Mouse (Mus musculus) intestine, embryonic 16.5 days (tissue): ENCODE measurements at regions not wholly inside any gene's neighbourhood (a gene's known extent, or its start where the extent isn't known, plus 50 kb on each side); places are given as distances from the start of the nearest gene placed in this dataset.

Source experiments
- ATAC-seq: fragments of 200-750 bp; cut with Nextera tagmentation; 2 replicates; pipeline ENCODE4 v1.8.0; 2017; ENCODE audit warnings: moderate TSS enrichment, moderate library complexity
- H3K27ac ChIP-seq: fragments of 300-500 bp; sonication (generic); 2 replicates; pipeline ENCODE4 v1.5.1; 2014; ENCODE audit warnings: mild to moderate bottlenecking, low read length
- H3K27me3 ChIP-seq: fragments of 300-500 bp; sonication (generic); replicated peaks from 2 replicates; pipeline ENCODE4 v1.6.1; 2014; ENCODE audit warnings: low read length, control low read depth, mixed read lengths; ENCODE audit not compliant: control insufficient read depth, insufficient read depth
- H3K36me3 ChIP-seq: fragments of 300-500 bp; sonication (generic); 2 replicates; pipeline ENCODE4 v1.6.1; 2014; ENCODE audit warnings: low read length, control low read depth; ENCODE audit not compliant: control insufficient read depth, insufficient read depth
- H3K4me1 ChIP-seq: fragments of 300-500 bp; sonication (generic); 2 replicates; pipeline ENCODE4 v1.6.1; 2014; ENCODE audit warnings: low read length, control low read depth, mixed read lengths; ENCODE audit not compliant: control insufficient read depth, insufficient read depth
- H3K4me2 ChIP-seq: fragments of 300-500 bp; sonication (generic); 2 replicates; pipeline ENCODE4 v1.6.1; 2014; ENCODE audit warnings: low read depth, low read length, control low read depth
- H3K4me3 ChIP-seq: fragments of 300-500 bp; sonication (generic); 2 replicates; pipeline ENCODE4 v1.5.1; 2014; ENCODE audit warnings: mild to moderate bottlenecking, low read length
- H3K9ac ChIP-seq: fragments of 300-500 bp; sonication (generic); 2 replicates; pipeline ENCODE4 v1.6.1; 2014; ENCODE audit warnings: low read depth, low read length
- H3K9me3 ChIP-seq: fragments of 300-500 bp; sonication (generic); 2 replicates; pipeline ENCODE4 v1.6.1; 2016; ENCODE audit warnings: low read length, control low read depth; ENCODE audit not compliant: control insufficient read depth
- WGBS: fragments of 180-500 bp; shearing (Covaris S2); extraction: QIAGEN DNeasy Blood & Tissue Kit; methylation state at CpG from one replicate; pipeline ENCODE4 v1.1.7; 2014; 5-methylcytosine and 5-hydroxymethylcytosine counted together

DNA sequence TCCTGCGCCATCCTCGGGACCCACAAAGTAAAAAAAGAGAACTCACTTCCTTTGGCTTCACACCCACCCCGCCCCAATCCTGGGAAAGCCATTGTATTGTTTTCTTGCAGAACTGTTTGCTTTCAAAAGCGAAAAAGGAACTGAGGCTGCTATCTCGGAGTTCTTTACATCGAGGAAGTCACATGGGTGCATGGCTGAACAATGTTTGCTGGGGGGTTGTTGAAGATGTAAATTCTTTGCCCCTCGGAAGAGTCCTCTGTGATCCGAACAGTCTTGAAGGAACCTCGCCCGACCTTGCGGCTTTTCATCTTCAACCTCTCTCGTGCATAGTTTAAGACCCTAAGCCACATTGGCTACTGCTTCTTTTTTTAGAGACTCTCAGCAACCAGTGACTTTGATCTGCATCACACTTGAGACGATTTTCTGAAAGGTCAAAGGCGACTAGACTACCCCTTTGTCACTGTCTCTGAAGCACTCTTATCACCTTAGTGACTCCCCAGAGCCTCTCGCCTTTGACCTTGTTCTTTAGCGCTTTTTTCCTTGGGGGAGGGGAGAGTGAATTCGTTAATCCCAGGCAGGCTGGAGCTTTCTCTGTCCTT, 197.9 kb downstream of the Dusp6 start:
- peaks cover 8% of the 10 kb centered on the region for H3K4me1 ChIP-seq

DNA sequence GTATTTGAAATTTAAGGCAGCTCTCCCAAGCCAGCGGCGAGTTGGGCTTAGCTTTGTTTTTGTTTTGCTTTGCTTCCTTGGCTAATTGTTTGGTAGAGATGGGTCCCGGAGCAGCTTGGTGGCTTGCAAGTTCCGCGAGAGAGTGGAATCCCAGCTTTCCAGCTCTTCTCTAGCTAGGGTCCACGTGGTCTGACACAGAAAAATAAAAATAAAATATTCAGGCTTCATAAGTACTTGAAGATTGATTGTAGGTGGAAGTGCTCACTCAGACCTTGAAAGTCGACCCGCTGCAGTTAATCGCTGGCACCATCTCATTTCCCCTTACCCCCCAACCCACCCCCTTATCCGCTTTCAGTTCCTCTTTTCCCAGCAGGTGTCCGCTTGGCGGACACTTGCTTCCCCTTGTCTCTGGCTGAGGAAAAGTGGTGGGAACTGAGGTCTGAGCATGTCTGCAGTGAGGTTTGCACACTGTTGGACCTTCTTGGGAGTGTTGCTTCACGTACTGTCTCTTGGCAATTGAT, 198.5 kb downstream of the Dusp6 start:
- H3K9ac ChIP-seq: peak overlapping the region; percentile 58
- ATAC-seq: peak; percentile 67
- WGBS: 5% methylated on average over 13 of the region's 13 CpGs

More for the DNA sequence above, 197.9 kb downstream of the Dusp6 start:
- Histone ChIP-seq H3K27me3 (no peaks in the 10 kb centered on the region), H3K9ac (peak overlapping the region; percentile 58), H3K36me3 (no peaks in the 10 kb centered on the region), H3K9me3 (no peaks in the 10 kb centered on the region), H3K27ac (peak overlapping the region; percentile 69), H3K4me3 (peak overlapping the region; percentile 46), H3K4me2 (peak overlapping the region; percentile 75)
- ATAC-seq: peak; percentile 54
- WGBS: 7% methylated on average over 17 of the region's 17 CpGs

DNA sequence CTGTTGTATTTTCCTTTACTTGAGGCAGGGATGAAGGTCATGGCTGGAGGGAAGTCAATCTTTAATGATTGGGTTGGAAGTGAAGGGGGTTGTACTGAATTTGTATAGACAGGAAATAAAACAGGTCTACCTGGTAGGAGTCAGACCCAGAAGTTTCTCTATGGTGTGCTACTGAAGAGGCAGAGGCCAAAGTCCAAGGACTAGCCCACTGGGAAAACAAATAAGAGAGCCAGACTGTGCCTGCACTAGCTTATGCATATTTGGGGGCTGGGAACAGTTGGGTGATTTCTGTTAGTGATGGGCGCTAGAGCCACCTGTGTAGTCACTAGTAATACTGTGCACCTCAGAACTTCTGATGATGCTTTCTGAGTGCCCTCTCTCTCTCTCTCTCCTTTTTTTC, 203.7 kb downstream of the Dusp6 start:
- H3K4me3 ChIP-seq: no peak overlapping the region
- no peaks in the 10 kb centered on the region for H3K4me1 ChIP-seq
- no peaks in the 10 kb centered on the region for H3K9me3 ChIP-seq
- WGBS: 93% methylated on average over 1 of the region's 1 CpGs
- no peak overlapping the region for H3K4me2 ChIP-seq
- 0 out of 2 replicates have a peak, but pooled peaks have one; percentile 26 for ATAC-seq
- no peak overlapping the region for H3K27ac ChIP-seq
- H3K9ac ChIP-seq: no peak overlapping the region
- no peaks in the 10 kb centered on the region for H3K27me3 ChIP-seq
- H3K36me3 ChIP-seq: no peaks in the 10 kb centered on the region

More for the DNA sequence above, 198.5 kb downstream of the Dusp6 start:
- Histone ChIP-seq H3K27ac (peak overlapping the region; percentile 69), H3K27me3 (no peaks in the 10 kb centered on the region), H3K4me2 (peak overlapping the region; percentile 75), H3K4me1 (peaks cover 8% of the 10 kb centered on the region), H3K9me3 (no peaks in the 10 kb centered on the region), H3K36me3 (no peaks in the 10 kb centered on the region), H3K4me3 (peak overlapping the region; percentile 46)

DNA sequence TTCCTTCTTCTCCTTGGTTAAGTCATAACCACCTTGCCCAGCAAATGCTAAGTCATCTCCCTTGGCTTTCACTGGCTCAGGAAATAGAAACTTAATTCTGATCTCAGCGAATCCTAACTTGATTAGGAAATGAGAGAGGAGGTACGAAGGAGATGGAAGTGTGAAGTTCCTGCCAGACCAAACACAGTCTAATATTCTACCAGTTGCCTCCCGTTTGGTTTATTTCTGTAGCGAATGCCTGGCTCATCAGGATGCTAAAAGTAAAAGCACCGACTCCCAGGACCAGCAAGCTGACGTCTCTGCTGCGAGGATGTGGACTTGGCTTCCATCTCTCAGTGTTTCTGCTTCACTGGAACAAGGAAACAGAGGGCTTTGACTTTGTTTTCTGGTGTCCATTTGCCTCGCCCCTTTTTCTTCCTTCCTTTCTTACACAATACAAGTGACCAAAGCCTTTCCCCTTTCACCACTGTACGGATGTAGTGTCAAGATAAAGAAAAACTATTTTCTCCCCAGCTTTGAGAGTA, 204.3 kb downstream of the Dusp6 start:
- no peak overlapping the region for H3K9ac ChIP-seq
- H3K4me1 ChIP-seq: no peaks in the 10 kb centered on the region
- 0 out of 2 replicates have a peak overlapping the region, but pooled peaks have one; percentile 5 for H3K27ac ChIP-seq
- H3K4me3 ChIP-seq: no peak overlapping the region
- no peak overlapping the region for H3K4me2 ChIP-seq
- H3K9me3 ChIP-seq: no peaks in the 10 kb centered on the region
- no peaks in the 10 kb centered on the region for H3K36me3 ChIP-seq
- ATAC-seq: no peak
- no peaks in the 10 kb centered on the region for H3K27me3 ChIP-seq
- 69% methylated on average over 9 of the region's 9 CpGs for WGBS

DNA sequence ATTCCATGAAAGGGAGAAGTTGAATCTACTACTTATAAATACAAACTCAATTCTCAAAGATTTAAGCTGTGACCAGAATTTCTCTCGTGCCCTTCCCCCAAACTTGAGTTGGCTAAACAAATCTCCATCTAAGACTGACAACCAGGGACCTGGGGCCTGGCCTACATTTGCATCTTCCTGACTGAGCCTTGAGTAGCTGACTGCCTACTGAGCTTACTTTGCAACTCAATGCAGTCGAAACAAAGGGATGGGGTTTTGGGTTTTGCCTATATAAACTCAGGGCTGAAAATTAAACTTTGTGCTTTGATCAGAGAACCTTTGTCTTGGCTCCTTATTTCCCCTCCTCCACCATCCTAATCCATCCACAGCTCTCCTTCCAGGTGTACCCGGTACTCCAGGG, 205.9 kb downstream of the Dusp6 start:
- no peak overlapping the region for H3K27ac ChIP-seq
- no peaks in the 10 kb centered on the region for H3K4me1 ChIP-seq
- WGBS: 55% methylated on average over 3 of the region's 3 CpGs
- no peaks in the 10 kb centered on the region for H3K36me3 ChIP-seq
- no peak for ATAC-seq
- no peaks in the 10 kb centered on the region for H3K9me3 ChIP-seq
- no peaks in the 10 kb centered on the region for H3K27me3 ChIP-seq
- no peak overlapping the region for H3K4me2 ChIP-seq
- no peak overlapping the region for H3K9ac ChIP-seq
- H3K4me3 ChIP-seq: no peak overlapping the region

DNA sequence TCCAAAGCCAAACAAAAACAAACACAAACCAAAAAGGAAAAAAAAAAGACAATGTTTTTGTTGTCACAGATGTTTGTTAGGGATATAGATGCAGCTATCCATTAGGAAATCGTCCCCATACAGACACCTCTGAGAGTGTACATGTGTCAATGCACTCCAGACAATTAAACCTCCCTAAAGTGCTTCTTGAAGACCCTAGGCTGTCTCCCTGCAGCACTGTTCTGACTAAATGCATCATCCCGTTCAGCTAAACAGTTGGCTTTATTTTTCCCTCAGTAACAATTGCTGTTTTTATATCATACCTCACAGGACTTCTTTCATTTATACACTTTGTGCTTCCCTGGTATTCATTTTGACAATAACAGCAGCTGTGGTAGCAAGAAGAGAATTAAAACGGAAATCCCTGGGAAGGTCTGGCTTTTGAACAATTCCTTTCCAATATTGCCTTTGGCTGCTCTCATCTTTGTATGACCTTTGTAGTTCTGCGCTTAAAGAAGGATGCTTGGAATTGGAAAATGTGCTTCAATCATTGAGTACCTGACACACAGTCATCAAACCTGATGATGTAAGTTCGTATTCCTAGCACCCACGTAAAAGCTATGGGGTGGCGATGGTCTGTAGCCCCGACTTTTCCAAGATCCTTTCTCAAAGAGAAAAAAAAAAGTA, 208.9 kb downstream of the Dusp6 start:
- H3K9me3 ChIP-seq: no peaks in the 10 kb centered on the region
- no peaks in the 10 kb centered on the region for H3K4me1 ChIP-seq
- H3K4me3 ChIP-seq: no peak overlapping the region
- H3K36me3 ChIP-seq: no peaks in the 10 kb centered on the region
- H3K9ac ChIP-seq: no peak overlapping the region
- no peaks in the 10 kb centered on the region for H3K27me3 ChIP-seq
- 76% methylated on average over 8 of the region's 8 CpGs for WGBS
- no peak overlapping the region for H3K4me2 ChIP-seq
- no peak overlapping the region for H3K27ac ChIP-seq
- no peak for ATAC-seq

DNA sequence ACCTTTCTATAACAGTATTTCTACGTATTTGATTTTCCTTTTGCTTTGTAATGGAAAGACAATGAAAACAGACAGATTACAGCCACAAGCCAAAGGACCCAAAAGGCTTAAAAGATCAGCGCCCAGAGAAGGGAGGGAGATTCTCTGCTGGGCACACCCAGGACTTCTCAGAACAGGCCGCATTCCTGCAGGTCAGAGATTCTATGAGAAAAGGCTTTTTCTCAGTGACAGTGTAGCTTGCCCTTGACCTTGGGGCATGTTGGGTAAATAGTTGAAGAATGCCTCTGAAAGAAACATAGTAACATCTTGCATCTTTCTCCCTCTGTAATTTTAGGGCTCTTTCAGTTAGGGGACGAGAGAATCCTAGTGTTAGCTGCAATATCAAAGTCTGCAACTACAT, 209.8 kb downstream of the Dusp6 start:
- H3K4me3 ChIP-seq: no peak overlapping the region
- ATAC-seq: no peak
- no peaks in the 10 kb centered on the region for H3K36me3 ChIP-seq
- no peaks in the 10 kb centered on the region for H3K4me1 ChIP-seq
- 68% methylated on average over 4 of the region's 4 CpGs for WGBS
- H3K4me2 ChIP-seq: no peak overlapping the region
- no peaks in the 10 kb centered on the region for H3K27me3 ChIP-seq
- no peak overlapping the region for H3K27ac ChIP-seq
- H3K9ac ChIP-seq: no peak overlapping the region
- H3K9me3 ChIP-seq: no peaks in the 10 kb centered on the region

DNA sequence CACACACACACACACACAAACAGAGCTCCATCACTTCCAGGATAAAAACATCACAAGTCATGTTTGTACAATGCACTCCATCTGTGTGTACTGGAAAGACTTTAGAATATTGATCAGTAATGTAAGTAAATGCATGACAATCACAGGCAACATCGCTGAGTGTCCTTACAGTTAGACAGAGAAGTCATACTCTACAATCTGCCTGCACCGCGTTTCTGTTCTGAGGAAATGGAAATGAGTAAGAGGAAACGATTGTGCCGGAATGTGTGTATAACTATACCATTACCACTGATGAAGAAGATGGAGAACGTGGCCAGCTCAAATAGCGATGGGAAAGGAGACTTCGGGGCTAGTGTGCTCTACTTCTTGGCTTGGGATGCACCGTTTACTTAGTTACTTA, 210.7 kb downstream of the Dusp6 start:
- no peak overlapping the region for H3K4me2 ChIP-seq
- no peaks in the 10 kb centered on the region for H3K4me1 ChIP-seq
- 89% methylated on average over 9 of the region's 9 CpGs for WGBS
- H3K9ac ChIP-seq: no peak overlapping the region
- no peaks in the 10 kb centered on the region for H3K36me3 ChIP-seq
- no peak for ATAC-seq
- no peak overlapping the region for H3K27ac ChIP-seq
- H3K9me3 ChIP-seq: no peaks in the 10 kb centered on the region
- no peaks in the 10 kb centered on the region for H3K27me3 ChIP-seq
- H3K4me3 ChIP-seq: no peak overlapping the region

DNA sequence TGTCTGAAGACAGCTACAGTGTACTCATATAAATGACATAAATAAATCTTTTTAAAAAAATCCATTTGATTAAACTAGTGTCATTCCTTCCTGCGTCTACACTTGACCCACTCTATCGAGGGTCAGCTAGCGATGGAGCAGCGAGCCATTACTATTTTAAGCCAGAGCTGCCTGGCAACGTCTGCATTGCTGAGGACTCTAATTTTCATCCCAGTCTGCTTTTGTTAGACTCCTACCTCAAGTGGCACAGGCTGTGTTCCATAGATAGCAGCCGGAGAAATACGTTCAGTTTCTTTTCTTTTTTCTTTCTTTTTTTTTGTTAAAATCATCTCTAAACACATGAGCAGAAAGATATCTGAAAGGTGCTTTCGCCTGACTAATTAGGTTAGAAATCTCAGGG, 211.5 kb downstream of the Dusp6 start:
- H3K4me3 ChIP-seq: no peak overlapping the region
- ATAC-seq: no peak
- 80% methylated on average over 8 of the region's 8 CpGs for WGBS
- H3K4me2 ChIP-seq: no peak overlapping the region
- no peaks in the 10 kb centered on the region for H3K9me3 ChIP-seq
- no peaks in the 10 kb centered on the region for H3K4me1 ChIP-seq
- no peak overlapping the region for H3K27ac ChIP-seq
- H3K27me3 ChIP-seq: no peaks in the 10 kb centered on the region
- H3K36me3 ChIP-seq: no peaks in the 10 kb centered on the region
- H3K9ac ChIP-seq: no peak overlapping the region
